21 mouse cellular contexts compared by ENCODE assay signal in genomic region chr8:110733036-110733435, GRCm38 (mm10).
"Had no signal": no experiment of that assay in that cellular context is flagged by ENCODE, and none has a peak within 500 bp of the region (broad histone marks: within the 10 kb centered on the region; RNA-seq: fewer than 3 reads in every experiment).

No protein-coding gene starts in this region.

- H3K9ac ChIP-seq: kidney, embryonic 15.5 days; liver, embryonic 14.5 days; liver, postnatal 0 days; lung, embryonic 14.5 days; midbrain, embryonic 12.5 days; midbrain, embryonic 15.5 days; neural tube, embryonic 12.5 days; neural tube, embryonic 15.5 days had no signal

- DNase-seq: kidney, postnatal 10 days; kidney, postnatal 36 days; layer of hippocampus, postnatal 36 days; liver, postnatal 0 days; lung, embryonic 14.5 days; lung, postnatal 36 days; right cerebral cortex, adult 18-20 months; right cerebral cortex, postnatal 14 days; right cerebral cortex, postnatal 4 days; thymus, adult 2 months; thymus, postnatal 14 days; thymus, postnatal 4 days had no signal

- H3K4me3 ChIP-seq: kidney, embryonic 15.5 days; left cerebral cortex, adult 2 months; midbrain, embryonic 12.5 days; midbrain, embryonic 15.5 days; neural tube, embryonic 12.5 days; neural tube, embryonic 15.5 days had no signal

- ATAC-seq: liver, postnatal 0 days; lung, postnatal 0 days; midbrain, embryonic 15.5 days had no signal

- H3K4me2 ChIP-seq: kidney, embryonic 15.5 days; lung, embryonic 14.5 days; midbrain, embryonic 12.5 days; midbrain, embryonic 15.5 days; neural tube, embryonic 12.5 days; neural tube, embryonic 15.5 days had no signal

- H3K27me3 ChIP-seq: kidney, embryonic 15.5 days; midbrain, embryonic 12.5 days; midbrain, embryonic 15.5 days; neural tube, embryonic 12.5 days; neural tube, embryonic 15.5 days had no signal

- H3K4me1 ChIP-seq: kidney, embryonic 15.5 days; midbrain, embryonic 12.5 days; midbrain, embryonic 15.5 days; neural tube, embryonic 12.5 days; neural tube, embryonic 15.5 days had no signal

- H3K9me3 ChIP-seq: kidney, embryonic 15.5 days; midbrain, embryonic 12.5 days; midbrain, embryonic 15.5 days; neural tube, embryonic 12.5 days; neural tube, embryonic 15.5 days had no signal

- H3K27ac ChIP-seq: kidney, embryonic 15.5 days; left cerebral cortex, adult 2 months; liver, embryonic 14.5 days; midbrain, embryonic 12.5 days; midbrain, embryonic 15.5 days; neural tube, embryonic 12.5 days; neural tube, embryonic 15.5 days; stomach, postnatal 0 days had no signal
